Comparison of ENCODE assay signal across 15 mouse cellular contexts in genomic region chr5:17468120-17468519, GRCm38 (mm10). TPM values are rescaled to one million over a fixed set of nuclear protein-coding genes. Genes with fewer than 3 reads are reported as not detected.
"Had no signal": no experiment of that assay in that cellular context is flagged by ENCODE, and none has a peak within 500 bp of the region (broad histone marks: within the 10 kb centered on the region; RNA-seq: fewer than 3 reads in every experiment).

No protein-coding gene starts in this region.

RNA-seq across cellular contexts. Expression of gene Speer4f1, which starts 7.8 kb away (rescaled TPM):
- polyA plus RNA-seq: liver, embryonic 16.5 days; lung, embryonic 15.5 days; lung, postnatal 0 days; macrophage; midbrain, embryonic 13.5 days; midbrain, embryonic 16.5 days; myocyte; neural tube, embryonic 11.5 days; neural tube, embryonic 13.5 days; neural tube, embryonic 15.5 days; small intestine, adult 2 months; stomach, embryonic 14.5 days; stomach, embryonic 16.5 days; thymus, adult 2 months; urinary bladder, adult 2 months had no signal
